Mouse (Mus musculus) ZHBTc4 (cell line): ENCODE results near the gene Man2b2.

Experiments used
- DNase-seq: peaks from one replicate; pipeline ENCODE4 v3.0.0-alpha.2; 2011; ENCODE audit warnings: low read depth, low spot score

Gene Man2b2

GRCm38 (mm10) chr5:36769603-36770002, 60.9 kb downstream of the Man2b2 start:
- DNase-seq = no peak

- DNase-seq = no peak
Observed at GRCm38 (mm10) chr5:36766958-36767703, 63.3 kb downstream of the Man2b2 start.

GRCm38 (mm10) chr5:36759848-36760247, 70.6 kb downstream of the Man2b2 start:
- no peak for DNase-seq

GRCm38 (mm10) chr5:36757033-36757432, 73.4 kb downstream of the Man2b2 start:
- DNase-seq = peak; percentile 80
